Mouse (Mus musculus) CD8-positive naive resting alpha-beta T cell, adult 2 months (primary cell): ENCODE results near the gene Zbtb17.
A peak's percentile ranks its signal among the peaks of the same experiment; 100 is the strongest.

Experiments
- DNase-seq, 2 experiments: peaks; one replicate each; pipeline ENCODE4 v3.0.0; 2022; ENCODE audit warnings: low read depth in 2 of 2, low spot score in 2 of 2

The Zbtb17 gene

GRCm38 (mm10) chr4:141479411-141479810 lies 35.0 kb downstream of the Zbtb17 start:
- no peak for DNase-seq

GRCm38 (mm10) chr4:141484071-141484470 lies 39.6 kb downstream of the Zbtb17 start:
- no peak for DNase-seq

- DNase-seq = no peak
Measured at GRCm38 (mm10) chr4:141487581-141487980, 43.1 kb downstream of the Zbtb17 start.

- DNase-seq = peak in 1 of 2 experiments; percentile 17
Measured at GRCm38 (mm10) chr4:141488670-141489069, 44.2 kb downstream of the Zbtb17 start.

- DNase-seq = no peak
Measured at GRCm38 (mm10) chr4:141500637-141501036, 56.2 kb downstream of the Zbtb17 start.

GRCm38 (mm10) chr4:141501058-141501457 lies 56.6 kb downstream of the Zbtb17 start:
- DNase-seq = no peak

GRCm38 (mm10) chr4:141502723-141503122 lies 58.3 kb downstream of the Zbtb17 start:
- no peak for DNase-seq

GRCm38 (mm10) chr4:141504471-141504870 lies 60.0 kb downstream of the Zbtb17 start:
- DNase-seq = no peak

GRCm38 (mm10) chr4:141505810-141506209 lies 61.4 kb downstream of the Zbtb17 start:
- DNase-seq = no peak

- DNase-seq = no peak
Measured at GRCm38 (mm10) chr4:141506352-141506751, 61.9 kb downstream of the Zbtb17 start.

GRCm38 (mm10) chr4:141506893-141507292 lies 62.4 kb downstream of the Zbtb17 start:
- DNase-seq = no peak

GRCm38 (mm10) chr4:141510457-141510856 lies 66.0 kb downstream of the Zbtb17 start:
- no peak for DNase-seq

GRCm38 (mm10) chr4:141512145-141512544 lies 67.7 kb downstream of the Zbtb17 start:
- no peak for DNase-seq

GRCm38 (mm10) chr4:141514179-141514641 lies 69.8 kb downstream of the Zbtb17 start:
- DNase-seq = no peak
